Mouse (Mus musculus) liver, embryonic 13.5 days (tissue): ENCODE data around the gene Mbnl3. TPM values are rescaled to one million over a fixed set of nuclear protein-coding genes. Genes with fewer than 3 reads are reported as not detected.

Experiments
- ATAC-seq: fragments of 200-750 bp; cut with Nextera tagmentation; 2 replicates; pipeline ENCODE4 v1.8.0; 2017; ENCODE audit warnings: low read depth, mild to moderate bottlenecking, moderate number of reproducible peaks, moderate library complexity
- DNase-seq: peaks from one replicate; pipeline ENCODE4 v3.0.0; 2022
- H3K27ac ChIP-seq: fragments of 300-500 bp; sonication (generic); 2 replicates; pipeline ENCODE4 v1.5.1; 2015; ENCODE audit warnings: moderate library complexity, mild to moderate bottlenecking, inconsistent platforms
- H3K27me3 ChIP-seq: fragments of 300-500 bp; sonication (generic); 2 replicates; pipeline ENCODE4 v1.6.1; 2015; ENCODE audit warnings: mild to moderate bottlenecking, inconsistent platforms
- H3K36me3 ChIP-seq: fragments of 300-500 bp; sonication (generic); 2 replicates; pipeline ENCODE4 v1.6.1; 2015; ENCODE audit warnings: mild to moderate bottlenecking, inconsistent platforms
- H3K4me1 ChIP-seq: fragments of 300-500 bp; sonication (generic); replicated peaks from 2 replicates; pipeline ENCODE4 v1.6.1; 2015; ENCODE audit warnings: inconsistent platforms
- H3K4me2 ChIP-seq: fragments of 300-500 bp; sonication (generic); 2 replicates; pipeline ENCODE4 v1.6.1; 2015; ENCODE audit warnings: inconsistent platforms, mild to moderate bottlenecking, moderate library complexity
- H3K4me3 ChIP-seq: fragments of 300-500 bp; sonication (generic); replicated peaks from 2 replicates; pipeline ENCODE4 v1.5.1; 2015; ENCODE audit warnings: mild to moderate bottlenecking, inconsistent platforms
- H3K9ac ChIP-seq: fragments of 300-500 bp; sonication (generic); 2 replicates; pipeline ENCODE4 v1.6.1; 2015; ENCODE audit warnings: mild to moderate bottlenecking, inconsistent platforms
- H3K9me3 ChIP-seq: fragments of 300-500 bp; sonication (generic); replicated peaks from 2 replicates; pipeline ENCODE4 v1.6.1; 2016; ENCODE audit warnings: inconsistent platforms
- WGBS: fragments of 180-500 bp; shearing (Covaris S2); methylation state at CpG from one replicate; pipeline ENCODE4 v1.1.7; 2015; ENCODE audit not compliant: insufficient replicate concordance; 5-methylcytosine and 5-hydroxymethylcytosine counted together
- polyA plus RNA-seq: library from polyadenylated mRNA; unstranded; fragments of >200 nt; fragmentation: Nextera tagmentation; extraction: Ambion mirVana; gene quantifications from 2 replicates; pipeline ENCODE4 v1.2.1, GENCODE M21; 2015

Mbnl3 gene
- 7.0 and 8.7 TPM in 2 replicates for polyA plus RNA-seq

- peak within 1 kb of the TSS; percentile 5; the same call in 1 of the 2 replicates for H3K27ac ChIP-seq
- H3K27me3 ChIP-seq: peaks cover 18% of the 10 kb centered on the region
- DNase-seq (no peak), ATAC-seq (no peak)
- no peaks in the 10 kb centered on the region for H3K9me3 ChIP-seq
- H3K4me1 ChIP-seq: peaks cover 9% of the 10 kb centered on the region; the same call in 1 of the 2 replicates
- H3K9ac ChIP-seq: peak within 1 kb of the TSS; percentile 74
- 40% methylated on average over 11 of the region's 11 CpGs for WGBS
- peak within 1 kb of the TSS; percentile 80 for H3K4me2 ChIP-seq
- peak within 1 kb of the TSS; percentile 67 for H3K4me3 ChIP-seq
- no peaks in the 10 kb centered on the region for H3K36me3 ChIP-seq
These were observed at the start of gene Mbnl3 for GRCm38 (mm10) chrX:51206432-51206831. Gene Mbnl3 (minus strand): TSS chrX:51206532.

DNA sequence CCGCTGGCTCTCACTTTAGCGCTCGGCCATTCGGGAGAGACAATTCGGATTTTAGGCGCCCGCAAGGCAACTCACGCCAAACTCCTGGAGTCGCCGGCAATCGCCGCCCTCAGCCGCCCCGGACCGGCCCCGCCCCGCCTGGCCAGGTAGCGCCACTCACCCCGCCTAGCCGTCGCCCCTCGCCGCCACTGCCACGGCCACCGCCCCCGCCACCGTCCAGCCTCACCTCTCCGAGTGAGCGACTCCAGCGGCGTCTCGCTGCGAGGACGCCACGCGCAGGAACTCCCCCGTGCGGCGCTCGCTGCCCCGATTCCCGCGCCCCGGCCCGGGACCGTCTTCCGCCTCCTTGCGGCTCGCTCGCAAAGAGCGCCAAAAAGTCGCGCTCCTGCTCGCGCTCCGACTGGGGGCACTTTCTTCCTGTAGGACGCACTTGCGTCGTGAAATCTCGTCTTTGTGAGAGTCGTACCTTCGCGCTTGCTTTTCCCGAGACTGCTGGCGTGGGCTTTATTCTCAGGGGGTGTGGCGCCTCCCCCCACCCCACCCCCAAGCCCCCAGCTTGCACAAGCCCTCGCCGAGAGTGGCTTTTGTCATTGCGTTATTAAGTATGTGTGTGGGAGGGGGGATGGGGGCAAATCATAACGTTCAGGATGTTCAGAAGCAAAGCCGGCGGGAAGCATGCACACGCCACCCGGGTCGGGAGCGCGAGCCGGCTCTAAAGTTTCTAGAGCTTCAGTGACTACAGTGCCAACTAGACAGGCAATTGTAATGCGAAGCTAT is 596 bp downstream of the Mbnl3 start:
- no peaks in the 10 kb centered on the region for H3K9me3 ChIP-seq
- H3K9ac ChIP-seq: peak overlapping the region; percentile 74
- H3K27ac ChIP-seq: peak overlapping the region; percentile 5; the same call in 1 of the 2 replicates
- ATAC-seq: peak; percentile 56
- H3K36me3 ChIP-seq: no peaks in the 10 kb centered on the region
- H3K27me3 ChIP-seq: peaks cover 18% of the 10 kb centered on the region
- H3K4me2 ChIP-seq: peak overlapping the region; percentile 80
- peak; percentile 33 for DNase-seq
- H3K4me1 ChIP-seq: peaks cover 9% of the 10 kb centered on the region; the same call in 1 of the 2 replicates
- WGBS: 18% methylated on average over 75 of the region's 79 CpGs
- H3K4me3 ChIP-seq: peak overlapping the region; percentile 67

DNA sequence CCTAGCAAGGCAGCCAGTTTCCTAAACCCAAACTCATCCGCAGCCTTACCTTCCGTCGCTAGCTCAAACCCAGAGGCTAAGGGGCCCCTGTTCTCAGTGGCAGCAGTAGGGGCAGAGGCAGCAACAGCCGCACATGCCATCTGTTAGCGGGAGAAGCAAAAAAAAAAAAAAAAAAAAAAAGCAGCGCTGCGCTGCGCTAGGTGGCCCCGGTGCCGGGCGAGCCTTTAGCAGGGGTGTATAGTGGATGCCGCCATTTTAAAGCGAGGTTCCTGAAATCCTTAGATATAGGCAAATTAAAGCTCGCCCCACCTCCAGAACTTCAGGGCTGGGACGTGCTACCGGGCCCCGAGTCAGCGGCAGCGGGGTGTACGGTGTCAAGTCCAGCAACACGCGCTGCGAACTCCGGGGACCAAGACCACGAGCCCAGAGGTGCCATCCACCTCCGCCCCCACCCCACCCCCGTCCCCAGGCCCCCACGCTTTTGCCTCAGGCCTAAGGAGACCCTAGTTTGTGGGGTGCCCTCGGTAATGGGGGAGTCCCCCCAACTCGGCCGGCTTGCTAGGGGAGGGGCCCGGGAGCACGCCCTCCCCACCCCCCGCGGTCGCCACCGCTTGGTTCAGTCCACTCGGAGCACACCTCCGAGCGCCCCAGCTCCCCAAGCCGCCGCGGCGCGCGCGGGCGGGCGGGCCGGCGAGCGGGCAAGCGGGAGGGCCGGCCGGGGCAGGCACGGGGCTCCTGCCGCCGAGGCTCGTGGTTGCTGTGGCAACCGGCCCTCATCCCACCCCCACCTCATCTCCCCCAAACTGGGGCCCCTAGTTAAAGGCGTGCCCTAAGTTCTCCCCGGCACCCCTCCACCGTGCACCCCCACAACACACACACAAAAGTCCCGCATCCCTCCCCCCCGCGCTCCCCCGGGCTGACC is 1.4 kb downstream of the Mbnl3 start:
- peaks cover 18% of the 10 kb centered on the region for H3K27me3 ChIP-seq
- H3K27ac ChIP-seq: peak overlapping the region; percentile 55
- H3K4me1 ChIP-seq: peaks cover 9% of the 10 kb centered on the region; the same call in 1 of the 2 replicates
- H3K9me3 ChIP-seq: no peaks in the 10 kb centered on the region
- peak overlapping the region; percentile 67 for H3K4me3 ChIP-seq
- WGBS: 20% methylated on average over 55 of the region's 67 CpGs
- peak; percentile 67 for DNase-seq
- H3K9ac ChIP-seq: peak overlapping the region; percentile 74
- no peaks in the 10 kb centered on the region for H3K36me3 ChIP-seq
- ATAC-seq: peak; percentile 93
- peak overlapping the region; percentile 80 for H3K4me2 ChIP-seq

DNA sequence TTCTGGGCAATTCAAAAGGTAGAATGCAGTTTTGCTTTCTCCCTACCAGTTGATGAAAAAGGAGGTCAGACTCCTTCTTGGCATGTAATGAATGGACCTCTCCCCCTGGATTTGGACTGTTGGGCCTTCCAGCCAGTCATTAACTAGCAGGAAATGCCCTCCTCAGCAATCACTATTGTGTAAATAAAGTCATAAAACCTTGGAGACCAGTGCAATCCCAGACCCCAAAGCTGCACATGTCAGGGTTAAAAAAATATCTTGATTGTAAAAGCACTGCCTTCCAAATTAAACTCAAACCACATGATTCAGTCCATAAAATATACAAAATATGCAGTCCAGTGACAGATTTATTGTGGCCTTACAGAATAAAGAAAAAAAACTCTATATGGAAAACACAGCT is 9.3 kb downstream of the Mbnl3 start:
- DNase-seq (no peak), ATAC-seq (no peak)
- H3K9ac ChIP-seq: no peak overlapping the region

DNA sequence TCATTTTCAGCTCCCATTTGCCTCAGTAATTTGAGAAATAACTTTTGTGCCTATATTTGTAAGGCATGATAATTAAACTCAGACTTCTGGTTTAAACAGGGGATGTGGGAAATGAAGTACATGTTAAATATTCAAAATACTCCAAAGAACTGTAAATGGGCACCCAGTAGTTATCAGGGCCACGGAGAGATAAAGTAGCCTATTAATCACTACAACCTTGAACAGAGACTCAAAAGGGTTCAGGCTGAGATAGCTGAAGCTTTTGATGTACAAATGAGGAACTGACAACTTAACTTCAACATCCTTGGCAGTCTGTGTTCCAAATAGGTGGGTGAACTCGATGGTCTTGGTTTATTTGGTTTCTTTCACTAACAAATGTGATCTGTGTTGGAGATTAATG is 34.4 kb downstream of the Mbnl3 start:
- Histone ChIP-seq H3K27ac (no peak overlapping the region), H3K4me2 (no peak overlapping the region), H3K36me3 (no peaks in the 10 kb centered on the region), H3K4me1 (peaks cover 16% of the 10 kb centered on the region), H3K27me3 (no peaks in the 10 kb centered on the region), H3K4me3 (no peak overlapping the region), H3K9ac (no peak overlapping the region), H3K9me3 (no peaks in the 10 kb centered on the region)
- WGBS: 27% methylated on average over 2 of the region's 2 CpGs
- DNase-seq (no peak), ATAC-seq (no peak)

More for the DNA sequence above, 9.3 kb downstream of the Mbnl3 start:
- no peaks in the 10 kb centered on the region for H3K4me1 ChIP-seq
- H3K4me3 ChIP-seq: no peak overlapping the region
- no peaks in the 10 kb centered on the region for H3K9me3 ChIP-seq
- no peak overlapping the region for H3K4me2 ChIP-seq
- H3K27ac ChIP-seq: no peak overlapping the region
- H3K36me3 ChIP-seq: no peaks in the 10 kb centered on the region
- H3K27me3 ChIP-seq: no peaks in the 10 kb centered on the region

GRCm38 (mm10) chrX:51171413-51171812 is 34.9 kb downstream of the Mbnl3 start:
- Histone ChIP-seq H3K27ac (no peak overlapping the region), H3K27me3 (no peaks in the 10 kb centered on the region), H3K9me3 (no peaks in the 10 kb centered on the region), H3K9ac (no peak overlapping the region), H3K4me1 (peaks cover 16% of the 10 kb centered on the region), H3K4me3 (no peak overlapping the region), H3K4me2 (no peak overlapping the region), H3K36me3 (no peaks in the 10 kb centered on the region)
- ATAC-seq: no peak
- WGBS: 49% methylated on average over 6 of the region's 6 CpGs
- DNase-seq: no peak

DNA sequence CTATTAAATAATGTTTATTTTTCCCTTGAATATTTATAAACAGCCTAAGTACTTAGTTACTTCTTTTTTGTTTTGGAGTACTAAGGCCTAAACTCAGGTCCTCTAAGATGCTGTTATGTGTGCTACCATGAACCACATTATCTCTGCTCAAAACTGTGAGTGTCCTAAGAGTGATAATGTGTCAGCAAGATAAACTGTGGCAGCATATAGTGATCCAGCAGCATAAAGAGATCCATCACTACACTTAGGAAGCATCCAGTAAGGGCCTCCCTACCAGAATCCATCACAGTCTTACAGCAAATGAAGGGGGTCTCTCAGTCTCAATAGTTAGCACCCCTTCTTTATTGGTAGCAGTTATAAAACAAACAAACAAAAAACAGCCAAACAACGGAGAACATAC is 35.9 kb downstream of the Mbnl3 start:
- WGBS: 83% methylated on average over 1 of the region's 1 CpGs
- Histone ChIP-seq H3K4me1 (peaks cover 16% of the 10 kb centered on the region), H3K27ac (no peak overlapping the region), H3K9me3 (no peaks in the 10 kb centered on the region), H3K4me2 (no peak overlapping the region), H3K27me3 (no peaks in the 10 kb centered on the region), H3K4me3 (no peak overlapping the region), H3K36me3 (no peaks in the 10 kb centered on the region), H3K9ac (no peak overlapping the region)
- no peak for DNase-seq
- peak; percentile 83 for ATAC-seq

DNA sequence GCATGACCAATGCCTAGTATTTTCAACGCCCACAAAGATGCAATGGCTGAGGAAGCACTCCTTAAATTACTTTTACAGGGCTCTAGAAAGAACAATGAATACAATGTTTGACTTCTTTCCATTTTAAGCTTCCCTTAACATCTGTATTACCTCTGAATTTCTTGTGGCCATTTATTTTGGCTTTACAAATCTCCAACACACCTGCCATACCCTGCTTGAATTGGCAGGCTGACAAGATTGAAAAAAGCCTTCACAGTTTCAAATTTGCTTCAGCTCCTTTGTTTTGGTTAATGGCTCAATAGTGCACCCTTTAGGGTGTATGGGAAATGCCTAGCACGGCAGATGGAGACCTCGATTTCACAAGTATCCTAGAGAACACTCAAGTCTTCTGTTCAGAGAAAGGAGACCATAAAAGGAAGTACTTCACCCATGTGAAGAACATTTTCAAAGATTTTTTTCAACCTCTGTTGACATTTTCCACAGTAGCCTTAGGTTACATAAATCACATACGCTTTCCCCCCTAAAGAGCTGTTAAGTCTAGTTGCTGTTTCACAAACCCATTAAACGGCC is 36.8 kb downstream of the Mbnl3 start:
- H3K27me3 ChIP-seq: no peaks in the 10 kb centered on the region
- H3K4me3 ChIP-seq: no peak overlapping the region
- H3K27ac ChIP-seq: no peak overlapping the region
- ATAC-seq (no peak), DNase-seq (no peak)
- H3K4me2 ChIP-seq: no peak overlapping the region
- no peaks in the 10 kb centered on the region for H3K9me3 ChIP-seq
- H3K9ac ChIP-seq: no peak overlapping the region
- no peaks in the 10 kb centered on the region for H3K36me3 ChIP-seq
- 63% methylated on average over 5 of the region's 5 CpGs for WGBS
- H3K4me1 ChIP-seq: peaks cover 16% of the 10 kb centered on the region

GRCm38 (mm10) chrX:51167976-51168375 is 38.4 kb downstream of the Mbnl3 start:
- ATAC-seq: 0 out of 2 replicates have a peak, but pooled peaks have one; percentile 48
- Histone ChIP-seq H3K9me3 (no peaks in the 10 kb centered on the region), H3K4me2 (no peak overlapping the region), H3K27ac (no peak overlapping the region), H3K27me3 (no peaks in the 10 kb centered on the region), H3K4me1 (peaks cover 16% of the 10 kb centered on the region), H3K36me3 (no peaks in the 10 kb centered on the region), H3K4me3 (no peak overlapping the region), H3K9ac (no peak overlapping the region)
- DNase-seq: no peak
- WGBS: 62% methylated on average over 3 of the region's 3 CpGs

GRCm38 (mm10) chrX:51164766-51165165 is 41.6 kb downstream of the Mbnl3 start:
- ATAC-seq (no peak), DNase-seq (no peak)
- Histone ChIP-seq H3K27ac (no peak overlapping the region), H3K4me1 (peaks cover 5% of the 10 kb centered on the region; the same call in 1 of the 2 replicates), H3K36me3 (no peaks in the 10 kb centered on the region), H3K9ac (no peak overlapping the region), H3K4me3 (no peak overlapping the region), H3K4me2 (no peak overlapping the region), H3K9me3 (no peaks in the 10 kb centered on the region), H3K27me3 (no peaks in the 10 kb centered on the region)
- 63% methylated on average over 5 of the region's 5 CpGs for WGBS

DNA sequence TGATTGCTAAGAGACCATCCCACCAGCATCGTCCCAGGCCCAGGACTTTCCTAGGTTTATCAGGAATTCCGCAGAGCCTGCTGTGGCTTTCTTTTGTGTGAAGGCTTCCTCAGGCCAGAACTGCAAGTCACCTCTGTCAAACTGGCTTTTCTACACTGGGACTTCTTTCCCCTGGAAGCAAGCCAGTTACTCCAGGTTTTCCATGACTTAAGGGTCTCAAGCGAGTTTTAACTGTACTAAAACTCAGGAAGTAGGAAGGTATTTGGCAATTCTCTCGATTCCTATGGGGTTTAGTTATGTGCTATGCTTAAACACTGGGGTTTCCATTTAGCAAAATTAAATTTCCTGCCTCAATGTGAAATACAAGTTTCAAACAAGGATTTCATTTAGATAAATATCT is 57.9 kb downstream of the Mbnl3 start:
- ATAC-seq (no peak), DNase-seq (no peak)
- WGBS: 47% methylated on average over 4 of the region's 4 CpGs
- Histone ChIP-seq H3K4me3 (no peak overlapping the region), H3K36me3 (no peaks in the 10 kb centered on the region), H3K4me2 (no peak overlapping the region), H3K9me3 (no peaks in the 10 kb centered on the region), H3K9ac (no peak overlapping the region), H3K27me3 (no peaks in the 10 kb centered on the region), H3K4me1 (no peaks in the 10 kb centered on the region), H3K27ac (no peak overlapping the region)
